Mouse (Mus musculus): Measurements from ENCODE around the gene Rhbdd3. TPM values are rescaled to one million over a fixed set of nuclear protein-coding genes. Genes with fewer than 3 reads are reported as not detected.
A peak's percentile ranks its signal among the peaks of the same experiment; 100 is the strongest.

Gene Rhbdd3
- 26.3 and 31.2 TPM in 2 replicates for polyA plus RNA-seq (2015; fragmentation: Nextera tagmentation; extraction: Ambion mirVana)

GRCm38 (mm10) chr11:5098736-5099542, at the start of gene Rhbdd3, which contains the start of gene Ewsr1:
Gene Rhbdd3 (plus strand): TSS chr11:5098926.
Gene Ewsr1 (minus strand): TSS chr11:5099266.
- Histone ChIP-seq H3K27ac (peak within 1 kb of the TSS; percentile 98), H3K4me1 (peaks cover 32% of the 10 kb centered on the region), H3K4me2 (peak within 1 kb of the TSS; percentile 90), H3K27me3 (no peaks in the 10 kb centered on the region), H3K4me3 (peak within 1 kb of the TSS; percentile 96), H3K36me3 (peaks cover 5% of the 10 kb centered on the region; the same call in 1 of the 2 replicates), H3K9ac (peak within 1 kb of the TSS; percentile 98), H3K9me3 (no peaks in the 10 kb centered on the region)
- WGBS = under 1% methylated on average over 92 of the region's 92 CpGs
- peak; percentile 93 for ATAC-seq (ENCODE audit: borderline replicate concordance, extremely low read depth, low FRiP score, low TSS enrichment)

GRCm38 (mm10) chr11:5051629-5052028, 47.1 kb upstream of the Rhbdd3 start:
- Histone ChIP-seq H3K4me1 (no peaks in the 10 kb centered on the region), H3K27ac (no peak overlapping the region), H3K36me3 (no peaks in the 10 kb centered on the region), H3K9ac (no peak overlapping the region), H3K4me2 (no peak overlapping the region), H3K27me3 (peaks cover 19% of the 10 kb centered on the region), H3K4me3 (no peak overlapping the region), H3K9me3 (no peaks in the 10 kb centered on the region)
- WGBS = 73% methylated on average over 10 of the region's 10 CpGs
- no peak for ATAC-seq (ENCODE audit: borderline replicate concordance, extremely low read depth, low FRiP score, low TSS enrichment)

- Histone ChIP-seq H3K9ac (no peak overlapping the region), H3K27ac (no peak overlapping the region), H3K4me2 (no peak overlapping the region), H3K4me1 (no peaks in the 10 kb centered on the region), H3K4me3 (no peak overlapping the region), H3K36me3 (no peaks in the 10 kb centered on the region), H3K9me3 (no peaks in the 10 kb centered on the region), H3K27me3 (peaks cover 26% of the 10 kb centered on the region)
- 62% methylated on average over 10 of the region's 10 CpGs for WGBS
- no peak for ATAC-seq (ENCODE audit: borderline replicate concordance, extremely low read depth, low FRiP score, low TSS enrichment)
Observed at GRCm38 (mm10) chr11:5052200-5052854, 46.4 kb upstream of the Rhbdd3 start.

GRCm38 (mm10) chr11:5054151-5054550, 44.6 kb upstream of the Rhbdd3 start:
- H3K4me3 ChIP-seq = no peak overlapping the region
- peaks cover 12% of the 10 kb centered on the region for H3K4me1 ChIP-seq
- no peak overlapping the region for H3K4me2 ChIP-seq
- WGBS = 83% methylated on average over 14 of the region's 14 CpGs
- no peaks in the 10 kb centered on the region for H3K36me3 ChIP-seq
- H3K27me3 ChIP-seq = peaks cover 44% of the 10 kb centered on the region
- ATAC-seq (ENCODE audit: borderline replicate concordance, extremely low read depth, low FRiP score, low TSS enrichment) = no peak
- no peak overlapping the region for H3K27ac ChIP-seq
- H3K9me3 ChIP-seq = no peaks in the 10 kb centered on the region
- no peak overlapping the region for H3K9ac ChIP-seq

- no peak overlapping the region for H3K27ac ChIP-seq
- ATAC-seq (ENCODE audit: borderline replicate concordance, extremely low read depth, low FRiP score, low TSS enrichment) = no peak
- H3K4me3 ChIP-seq = no peak overlapping the region
- no peaks in the 10 kb centered on the region for H3K9me3 ChIP-seq
- peaks cover 19% of the 10 kb centered on the region for H3K4me1 ChIP-seq
- no peak overlapping the region for H3K9ac ChIP-seq
- H3K27me3 ChIP-seq = peaks cover 51% of the 10 kb centered on the region
- no peaks in the 10 kb centered on the region for H3K36me3 ChIP-seq
- no peak overlapping the region for H3K4me2 ChIP-seq
- 45% methylated on average over 6 of the region's 6 CpGs for WGBS
Observed at GRCm38 (mm10) chr11:5054874-5055273, 43.9 kb upstream of the Rhbdd3 start.

GRCm38 (mm10) chr11:5055945-5056938, 42.5 kb upstream of the Rhbdd3 start:
- Histone ChIP-seq H3K4me2 (no peak overlapping the region), H3K27me3 (peaks cover 65% of the 10 kb centered on the region), H3K36me3 (no peaks in the 10 kb centered on the region), H3K9ac (no peak overlapping the region), H3K4me3 (no peak overlapping the region), H3K27ac (no peak overlapping the region), H3K9me3 (no peaks in the 10 kb centered on the region), H3K4me1 (peaks cover 23% of the 10 kb centered on the region)
- 48% methylated on average over 23 of the region's 23 CpGs for WGBS
- ATAC-seq (ENCODE audit: borderline replicate concordance, extremely low read depth, low FRiP score, low TSS enrichment) = no peak

GRCm38 (mm10) chr11:5057064-5057463, 41.7 kb upstream of the Rhbdd3 start:
- H3K27ac ChIP-seq = no peak overlapping the region
- H3K27me3 ChIP-seq = peaks cover 73% of the 10 kb centered on the region
- H3K4me3 ChIP-seq = no peak overlapping the region
- 54% methylated on average over 8 of the region's 8 CpGs for WGBS
- H3K9ac ChIP-seq = no peak overlapping the region
- no peak overlapping the region for H3K4me2 ChIP-seq
- ATAC-seq (ENCODE audit: borderline replicate concordance, extremely low read depth, low FRiP score, low TSS enrichment) = no peak
- no peaks in the 10 kb centered on the region for H3K9me3 ChIP-seq
- H3K36me3 ChIP-seq = no peaks in the 10 kb centered on the region
- H3K4me1 ChIP-seq = peaks cover 31% of the 10 kb centered on the region

GRCm38 (mm10) chr11:5057541-5057855, 41.2 kb upstream of the Rhbdd3 start:
- Histone ChIP-seq H3K4me2 (peak overlapping the region; percentile 93), H3K4me3 (peak overlapping the region; percentile 47), H3K27me3 (peaks cover 77% of the 10 kb centered on the region), H3K27ac (no peak overlapping the region), H3K9ac (peak overlapping the region; percentile 41; the same call in 1 of the 2 replicates), H3K9me3 (no peaks in the 10 kb centered on the region), H3K36me3 (no peaks in the 10 kb centered on the region), H3K4me1 (peaks cover 35% of the 10 kb centered on the region)
- no peak for ATAC-seq (ENCODE audit: borderline replicate concordance, extremely low read depth, low FRiP score, low TSS enrichment)
- 17% methylated on average over 8 of the region's 8 CpGs for WGBS

- Histone ChIP-seq H3K9me3 (no peaks in the 10 kb centered on the region), H3K4me2 (peak within 1 kb of the TSS; percentile 93), H3K27ac (no peak within 1 kb of the TSS), H3K9ac (peak within 1 kb of the TSS; percentile 41), H3K36me3 (no peaks in the 10 kb centered on the region), H3K4me3 (peak within 1 kb of the TSS; percentile 47), H3K4me1 (peaks cover 41% of the 10 kb centered on the region), H3K27me3 (peaks cover 83% of the 10 kb centered on the region)
- ATAC-seq (ENCODE audit: borderline replicate concordance, extremely low read depth, low FRiP score, low TSS enrichment) = no peak
- 1% methylated on average over 77 of the region's 77 CpGs for WGBS
Observed at GRCm38 (mm10) chr11:5057856-5058641, 40.7 kb upstream of the Rhbdd3 start, which contains the start of gene Rasl10a. Gene Rasl10a (plus strand): TSS chr11:5058128.

- no peak overlapping the region; the same call in 1 of the 2 replicates for H3K4me2 ChIP-seq
Observed at GRCm38 (mm10) chr11:5058783-5059182, 39.9 kb upstream of the Rhbdd3 start.

GRCm38 (mm10) chr11:5059230-5059629, 39.5 kb upstream of the Rhbdd3 start:
- 0 out of 2 replicates have a peak overlapping the region, but pooled peaks have one; percentile 8 for H3K4me2 ChIP-seq
- peaks cover 89% of the 10 kb centered on the region for H3K27me3 ChIP-seq
- H3K9ac ChIP-seq = no peak overlapping the region
- H3K36me3 ChIP-seq = no peaks in the 10 kb centered on the region
- peaks cover 50% of the 10 kb centered on the region for H3K4me1 ChIP-seq
- no peaks in the 10 kb centered on the region for H3K9me3 ChIP-seq
- WGBS = 23% methylated on average over 14 of the region's 14 CpGs
- no peak for ATAC-seq (ENCODE audit: borderline replicate concordance, extremely low read depth, low FRiP score, low TSS enrichment)
- H3K27ac ChIP-seq = no peak overlapping the region
- H3K4me3 ChIP-seq = no peak overlapping the region

More at GRCm38 (mm10) chr11:5058783-5059182, 39.9 kb upstream of the Rhbdd3 start:
- peaks cover 89% of the 10 kb centered on the region for H3K27me3 ChIP-seq
- peaks cover 46% of the 10 kb centered on the region for H3K4me1 ChIP-seq
- 29% methylated on average over 9 of the region's 9 CpGs for WGBS
- no peak overlapping the region for H3K4me3 ChIP-seq
- no peaks in the 10 kb centered on the region for H3K36me3 ChIP-seq
- H3K27ac ChIP-seq = no peak overlapping the region
- H3K9me3 ChIP-seq = no peaks in the 10 kb centered on the region
- no peak overlapping the region for H3K9ac ChIP-seq
- ATAC-seq (ENCODE audit: borderline replicate concordance, extremely low read depth, low FRiP score, low TSS enrichment) = no peak

Measured in lung, embryonic 15.5 days (tissue).